Mouse (Mus musculus): ENCODE data around the gene Arhgap31.

Arhgap31 gene

DNA sequence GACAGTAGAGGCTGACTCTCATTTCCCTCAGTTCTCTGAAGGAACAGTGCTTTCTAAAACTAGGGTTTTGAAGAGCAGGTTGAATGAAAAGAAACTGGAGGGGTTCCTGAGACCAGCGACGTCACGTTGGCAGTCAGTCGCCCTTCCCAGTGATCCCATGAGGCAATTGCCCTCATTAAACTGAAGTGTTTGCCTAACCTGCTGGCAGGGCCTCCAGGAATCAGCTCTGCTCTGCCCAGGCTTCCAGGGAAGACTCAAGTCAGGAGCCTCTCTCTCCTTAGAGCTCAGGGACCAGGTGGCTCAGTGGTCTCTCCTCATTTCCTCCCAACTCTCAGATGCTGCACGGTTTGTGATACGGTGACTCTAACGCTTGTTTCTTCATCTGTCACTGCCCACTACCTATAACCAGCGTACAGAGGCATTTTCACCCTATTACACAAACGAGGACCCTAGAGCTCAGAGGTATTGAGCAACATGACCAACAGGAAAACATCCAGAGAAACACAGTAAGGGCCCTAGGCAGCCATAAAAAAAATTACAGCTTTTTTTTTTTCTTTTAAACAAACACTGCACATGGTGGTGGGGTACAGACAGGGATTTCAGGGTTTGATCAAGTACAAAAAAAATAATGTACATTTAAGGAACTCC is 64.2 kb downstream of the Arhgap31 start:
- no peak for DNase-seq

DNA sequence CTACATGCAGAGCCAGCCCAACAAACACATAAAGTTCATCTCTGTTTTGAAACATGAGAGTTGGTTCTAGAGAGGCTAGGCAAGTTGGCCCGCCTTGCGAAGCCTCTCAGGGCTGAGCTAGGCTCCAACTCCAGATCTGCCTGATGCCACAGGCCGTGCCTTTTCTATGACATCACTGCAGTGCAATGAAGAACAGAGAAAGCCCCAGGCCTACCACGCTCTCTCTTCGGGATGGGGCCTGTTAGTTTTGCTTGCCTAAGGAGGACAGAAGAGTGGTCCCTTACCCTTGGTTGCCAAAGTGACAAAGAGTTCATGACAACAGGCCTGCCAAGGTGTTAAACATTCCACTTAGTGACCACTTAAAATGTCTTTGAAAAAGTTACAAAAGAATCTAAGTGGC is 64.9 kb downstream of the Arhgap31 start:
- no peak for DNase-seq

DNA sequence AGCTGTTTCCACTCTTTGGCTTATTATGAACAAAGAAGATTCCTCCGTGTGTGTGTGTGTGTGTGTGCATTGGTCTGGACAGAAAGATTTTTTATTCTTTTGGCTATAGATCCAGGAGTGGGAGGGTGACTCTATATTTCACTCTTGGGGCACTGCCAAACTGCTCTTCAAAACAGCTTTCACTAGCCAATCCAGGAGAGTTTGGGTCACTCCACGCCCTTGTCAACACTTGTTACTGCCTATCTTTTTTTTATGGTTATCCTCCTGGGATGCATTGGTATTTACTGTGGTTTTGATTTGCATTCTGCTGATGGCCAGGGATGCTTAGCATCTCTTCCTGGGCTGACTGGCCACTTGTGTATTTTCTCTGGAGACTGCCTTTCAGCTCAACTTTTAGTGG is 68.6 kb downstream of the Arhgap31 start:
- DNase-seq = no peak

DNA sequence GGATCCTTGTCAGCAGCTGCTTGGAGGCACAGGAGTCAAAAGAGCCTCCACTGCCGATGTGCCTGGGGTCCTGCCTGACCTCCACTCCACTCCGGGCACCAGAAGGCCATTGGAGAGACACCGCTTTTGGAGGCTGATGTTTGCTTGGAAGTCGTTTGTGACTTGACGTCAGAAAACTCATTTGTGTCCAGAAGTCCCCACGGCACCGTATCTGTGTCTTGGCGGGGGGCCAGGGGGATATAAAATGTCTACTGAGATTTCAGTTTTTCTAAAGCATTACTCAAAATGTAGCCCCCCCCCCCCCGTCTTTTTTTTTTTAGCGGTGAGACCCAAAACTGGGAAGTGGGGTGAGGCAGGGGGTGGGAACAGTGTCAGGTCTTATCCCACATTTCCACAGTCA is 76.0 kb downstream of the Arhgap31 start:
- no peak for DNase-seq

GRCm38 (mm10) chr16:38636682-38637081 is 76.4 kb downstream of the Arhgap31 start:
- DNase-seq = no peak

DNA sequence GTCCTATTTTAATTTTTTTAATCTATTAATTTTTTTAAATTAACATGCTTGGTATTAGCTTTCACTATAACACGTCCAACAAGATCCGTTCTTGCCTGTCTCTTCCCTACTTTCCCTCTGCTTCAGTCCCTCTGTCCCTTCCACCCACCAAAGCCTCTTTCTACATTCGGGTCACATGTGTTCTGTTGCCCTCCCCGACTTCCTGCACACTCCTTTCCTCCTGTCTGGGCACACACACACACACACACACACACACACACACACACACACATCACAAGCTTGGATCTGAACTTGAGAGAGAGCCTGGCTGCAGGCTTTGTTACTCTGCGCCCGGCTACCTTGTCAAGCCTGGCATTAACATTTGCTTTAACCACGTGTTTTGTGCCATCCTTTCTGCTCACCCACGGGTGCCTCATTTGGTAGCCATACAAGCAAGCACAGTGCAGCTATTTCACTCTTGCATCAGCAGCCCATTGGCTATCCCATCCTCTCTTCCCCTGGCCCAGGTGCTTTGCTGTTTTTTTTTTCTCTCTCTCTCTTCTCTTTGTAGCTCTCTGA is 77.2 kb downstream of the Arhgap31 start:
- no peak for DNase-seq

DNA sequence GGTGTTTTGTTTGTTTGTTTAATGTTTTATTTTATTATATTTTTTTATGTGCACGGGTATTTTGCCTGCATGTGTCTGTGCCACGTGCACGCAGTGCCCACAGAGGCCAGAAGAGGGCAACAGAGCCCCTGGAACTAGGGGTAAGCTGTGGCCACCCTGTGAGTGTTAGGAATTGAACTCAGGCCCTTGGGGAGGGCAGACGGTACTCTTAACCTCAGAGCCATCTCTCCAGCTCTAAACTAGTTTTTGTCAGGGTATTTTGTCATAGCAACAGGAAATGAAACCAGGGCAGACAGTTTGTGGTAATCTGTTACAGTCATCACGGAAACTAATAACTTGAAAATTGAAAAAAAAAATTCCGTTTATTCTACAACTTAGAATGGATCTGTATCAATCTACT is 80.9 kb downstream of the Arhgap31 start:
- DNase-seq = no peak

GRCm38 (mm10) chr16:38625811-38626369 is 87.2 kb downstream of the Arhgap31 start:
- no peak for DNase-seq

- no peak for DNase-seq
Observed at GRCm38 (mm10) chr16:38625411-38625810, 87.7 kb downstream of the Arhgap31 start.

DNA sequence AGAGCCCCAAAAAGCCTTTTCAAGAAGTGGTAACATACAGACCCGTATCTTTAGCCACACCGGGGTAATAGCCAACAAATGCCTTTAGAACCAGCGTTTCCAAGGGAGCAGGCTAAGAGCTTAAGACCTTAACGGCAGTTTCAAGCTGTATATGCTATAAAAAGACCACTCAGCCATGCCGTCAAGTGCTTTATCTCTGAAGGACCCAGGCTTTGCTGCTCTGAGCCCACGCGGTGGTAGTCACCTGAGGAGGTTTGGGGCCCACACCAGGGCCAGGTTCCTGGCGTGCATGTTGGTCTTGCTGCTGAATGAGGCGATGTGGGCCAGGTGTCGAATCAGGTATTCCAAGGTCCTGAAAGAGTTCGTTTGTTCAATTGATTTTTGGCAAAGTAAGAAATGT is 88.8 kb downstream of the Arhgap31 start:
- DNase-seq = no peak

DNA sequence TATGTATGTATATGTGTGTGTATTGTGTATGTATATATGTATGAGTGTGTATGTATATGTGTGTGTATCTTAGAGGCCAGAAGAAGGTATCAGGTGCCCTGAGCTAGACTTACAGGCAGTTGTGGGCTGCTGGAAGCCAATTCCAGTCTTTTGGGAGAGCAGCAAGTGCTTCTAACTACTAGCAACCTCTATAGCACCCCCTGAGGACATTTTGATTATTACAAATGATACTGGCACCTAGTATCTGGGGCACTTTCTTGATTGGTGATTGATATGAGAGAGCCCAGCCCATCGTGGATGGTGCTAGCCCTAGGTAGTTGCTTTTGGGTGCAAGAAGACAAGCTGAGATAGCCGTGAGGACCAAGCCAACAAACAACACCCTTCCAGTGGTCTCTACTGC is 90.8 kb downstream of the Arhgap31 start:
- no peak for DNase-seq

- DNase-seq = no peak
Observed at GRCm38 (mm10) chr16:38620696-38621450, 92.2 kb downstream of the Arhgap31 start.

DNA sequence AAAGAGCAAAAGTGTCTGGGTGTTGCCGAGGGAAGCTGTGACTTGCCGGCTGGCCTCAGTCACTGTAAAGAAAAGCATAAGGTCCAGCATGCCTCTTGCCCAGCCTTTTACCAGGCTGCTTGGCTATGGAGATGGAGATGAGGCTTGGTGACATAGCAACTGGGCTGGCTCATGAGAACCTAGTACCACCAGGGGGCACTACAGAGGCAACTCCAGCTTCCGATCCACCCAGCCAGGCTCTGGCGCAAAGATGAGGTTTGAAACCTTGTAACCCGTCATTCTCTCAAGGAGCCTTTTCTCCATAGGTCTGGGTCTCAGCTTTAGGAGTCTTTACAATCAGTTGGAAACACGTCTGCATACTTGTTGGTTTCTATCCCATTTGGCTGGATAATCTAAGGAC is 94.0 kb downstream of the Arhgap31 start:
- peak; percentile 41 for DNase-seq

- DNase-seq = no peak
Observed at GRCm38 (mm10) chr16:38617977-38618376, 95.1 kb downstream of the Arhgap31 start.

- DNase-seq = no peak
Observed at GRCm38 (mm10) chr16:38613646-38614045, 99.4 kb downstream of the Arhgap31 start.

DNA sequence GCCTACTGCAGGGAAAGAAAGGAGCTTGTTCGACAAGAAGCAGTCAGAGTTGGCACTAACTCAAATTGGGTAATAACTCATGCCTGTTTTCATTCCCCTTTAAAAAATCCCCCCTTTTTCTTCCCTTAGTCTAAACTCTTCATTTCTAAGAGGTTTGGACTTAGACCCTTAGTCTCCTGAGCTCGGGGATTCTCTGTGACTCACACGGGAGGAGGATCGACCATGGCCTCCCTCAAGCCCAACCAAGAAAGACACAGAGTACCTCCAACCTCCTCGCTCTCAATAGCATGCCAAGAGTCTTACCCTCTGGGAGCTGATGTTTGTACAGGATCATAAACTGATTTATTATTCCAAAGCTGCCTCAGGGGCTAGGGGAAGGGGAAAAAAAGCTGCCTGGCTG is 100.4 kb downstream of the Arhgap31 start:
- no peak for DNase-seq

DNA sequence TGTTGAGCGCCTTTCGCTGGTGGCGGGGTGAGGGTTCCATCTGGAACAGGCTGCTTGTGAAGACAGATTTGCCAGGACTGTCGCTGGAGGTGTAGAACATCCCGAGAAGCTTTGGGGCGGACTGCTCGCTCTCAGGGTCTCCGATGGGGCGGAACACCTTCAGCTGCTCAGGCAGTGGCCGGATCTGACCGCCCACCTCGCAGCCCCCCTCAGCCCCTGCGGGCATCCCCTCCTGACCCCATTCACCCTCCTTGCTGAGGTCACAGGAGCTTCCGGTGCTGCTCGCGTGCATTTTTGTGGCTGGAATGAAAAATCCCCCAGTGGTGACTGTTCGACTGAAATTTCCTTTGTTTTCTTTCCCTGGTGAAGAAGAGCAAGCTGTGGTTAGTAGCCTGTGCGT is 104.0 kb downstream of the Arhgap31 start:
- DNase-seq = no peak

- no peak for DNase-seq
Observed at GRCm38 (mm10) chr16:38608687-38609086, 104.4 kb downstream of the Arhgap31 start.

- no peak for DNase-seq
Observed at GRCm38 (mm10) chr16:38606509-38606908, 106.6 kb downstream of the Arhgap31 start.

- DNase-seq = peak; percentile 6
Observed at GRCm38 (mm10) chr16:38602989-38603804, 109.9 kb downstream of the Arhgap31 start.

GRCm38 (mm10) chr16:38598986-38599680 is 113.9 kb downstream of the Arhgap31 start:
- no peak for DNase-seq

- DNase-seq = no peak
Observed at GRCm38 (mm10) chr16:38596651-38597050, 116.4 kb downstream of the Arhgap31 start.
